Mouse (Mus musculus): ENCODE results near the gene Pspc1.

DNA sequence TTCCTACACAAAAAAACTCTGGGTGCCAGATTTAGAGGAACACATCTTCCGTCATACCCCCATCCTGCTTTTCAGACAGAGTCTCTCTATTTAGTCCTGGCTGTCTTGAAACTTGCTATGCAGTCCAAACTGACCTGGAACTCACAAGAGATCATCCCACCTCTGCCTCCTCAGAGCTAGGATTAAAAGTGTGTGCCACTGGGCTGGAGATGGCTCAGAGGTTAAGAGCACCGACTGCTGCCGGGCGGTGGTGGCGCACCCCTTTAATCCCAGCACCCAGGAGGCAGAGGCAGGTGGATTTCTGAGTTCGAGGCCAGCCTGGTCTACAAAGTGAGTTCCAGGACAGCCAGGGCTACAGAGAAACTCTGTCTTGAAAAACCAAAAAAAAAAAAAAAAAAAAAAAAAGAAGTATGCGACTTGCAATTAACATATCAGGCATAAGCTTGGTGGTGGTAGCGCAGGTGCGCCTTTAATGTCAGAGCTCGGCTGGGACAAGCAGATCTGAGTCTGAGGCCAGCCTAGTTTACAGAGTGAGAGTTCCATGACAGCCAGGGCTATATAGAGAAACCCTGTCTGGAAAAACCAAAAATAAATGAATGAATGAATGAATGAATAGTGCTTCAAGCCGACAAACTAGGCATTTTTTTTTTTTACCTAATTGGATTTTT is 1.4 kb downstream of the Pspc1 start:
- TF ChIP-seq CTCF (IDR thresholded peaks at IDR 0.05; ENCODE audit: low read depth, low read length), result no peak
- no peak for TF ChIP-seq POLR2A (IDR thresholded peaks at IDR 0.05; ENCODE audit: borderline replicate concordance, low read depth, low read length)

All from bone marrow macrophage, adult 2 months (primary cell).